Mouse (Mus musculus): ENCODE results near the gene Myo1b. TPM values are rescaled to one million over a fixed set of nuclear protein-coding genes. Genes with fewer than 3 reads are reported as not detected.

The Myo1b gene
- total and polyA plus RNA-seq, 3 experiments: 0.07 TPM; not detected in 1

DNA sequence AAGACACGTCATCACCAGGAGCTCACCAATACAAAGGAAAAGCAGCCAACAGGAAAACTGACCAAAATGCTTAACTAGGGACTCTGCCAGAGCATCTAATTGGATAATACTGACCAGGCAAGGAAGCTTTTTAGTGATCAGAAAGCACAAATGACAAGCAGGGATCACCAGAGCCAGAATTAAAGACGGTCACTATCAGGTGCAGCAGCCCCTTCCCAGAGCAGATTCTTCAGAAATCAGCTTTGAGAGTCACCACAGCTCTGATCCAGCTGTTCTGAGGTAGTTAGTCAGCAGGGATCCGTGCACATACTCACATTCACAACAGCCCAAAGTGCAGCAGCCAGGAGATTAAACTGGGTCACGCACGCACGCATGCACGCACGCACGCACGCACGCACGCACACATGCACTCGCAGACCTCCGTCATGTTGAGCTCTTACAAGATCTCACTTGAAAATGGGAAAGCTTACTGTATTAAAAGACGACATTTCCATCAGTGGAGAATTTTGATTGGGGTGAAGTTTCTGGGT is 169.1 kb downstream of the Myo1b start:
- DNase-seq (ENCODE audit: extremely low read depth): no peak
- Histone ChIP-seq H3K4me2 (ENCODE audit: insufficient read depth, low read depth, poor library complexity, severe bottlenecking) (no peak overlapping the region), H3K27ac (ENCODE audit: insufficient read depth, low read depth) (no peak overlapping the region), H3K4me1 (ENCODE audit: control insufficient read depth in 1 of 2, insufficient read depth in 2 of 2) (peaks cover 0 to 11% of the 10 kb centered on the region in 2 experiments; a peak in 2 of 4 replicates), H3K27me3 (replicated peaks) (no peaks in the 10 kb centered on the region), H3K36me3 (replicated peaks in 1 of 2; ENCODE audit: control insufficient read depth in 1 of 2, insufficient read depth in 1 of 2, low read length in 1 of 2) (no peaks in the 10 kb centered on the region), H3K4me3 (replicated peaks in 1 of 3; ENCODE audit: low read depth in 2 of 3, low read length in 2 of 3, poor library complexity in 1 of 3) (no peak overlapping the region), H3K9me3 (replicated peaks; ENCODE audit: low read length) (no peaks in the 10 kb centered on the region), H3K79me2 (replicated peaks; ENCODE audit: control insufficient read depth, extremely low read depth, insufficient read depth, poor library complexity, severe bottlenecking) (no peaks in the 10 kb centered on the region), H3K9ac (ENCODE audit: insufficient read depth, low read depth) (no peak overlapping the region)
- in situ Hi-C loops (cut with MboI; ENCODE audit: low pct_ligation_motif_present, low pct_unique_long_range_greater_than_20kb, low sequenced_read_pairs): no loop called here
- dilution Hi-C loops (cut with MboI; ENCODE audit: extremely low pct_ligation_motif_present, extremely low pct_unique_long_range_greater_than_20kb, low sequenced_read_pairs): no loop called here
- TF ChIP-seq SIN3A (IDR thresholded peaks at IDR 0.05; ENCODE audit: low read length) (no peak), PAX5 (IDR thresholded peaks at IDR 0.05; ENCODE audit: low read length) (no peak), IRF4 (IDR thresholded peaks at IDR 0.05; ENCODE audit: low read depth, low read length) (no peak), USF2 (conservative IDR thresholded peaks at IDR 0.05; ENCODE audit: low read depth, low read length) (no peak)

GRCm38 (mm10) chr1:51743756-51744425 is 172.0 kb downstream of the Myo1b start:
- no peaks in the 10 kb centered on the region for H3K9me3 ChIP-seq (replicated peaks; ENCODE audit: low read length)
- TF ChIP-seq TBP (conservative IDR thresholded peaks at IDR 0.05; ENCODE audit: low read depth, low read length) (no peak), E2F4 (IDR thresholded peaks at IDR 0.05; ENCODE audit: insufficient replicate concordance, low read depth, low read length) (no peak), MYC (IDR thresholded peaks at IDR 0.05; ENCODE audit: low read depth, low read length) (no peak), GABPA (IDR thresholded peaks at IDR 0.05; ENCODE audit: insufficient replicate concordance, low read depth, low read length) (no peak), JUN (IDR thresholded peaks at IDR 0.05; ENCODE audit: insufficient read depth, low read depth, low read length) (no peak), EP300 (IDR thresholded peaks at IDR 0.05; ENCODE audit: low read length) (no peak), CHD1 (IDR thresholded peaks at IDR 0.05; ENCODE audit: low read depth, low read length) (no peak), ETS1 (conservative IDR thresholded peaks at IDR 0.05; ENCODE audit: low read depth, low read length) (no peak), JUND (conservative IDR thresholded peaks at IDR 0.05; ENCODE audit: low read depth, low read length) (no peak), MAFK (IDR thresholded peaks at IDR 0.05; ENCODE audit: insufficient replicate concordance, low read length) (no peak), USF2 (conservative IDR thresholded peaks at IDR 0.05; ENCODE audit: low read depth, low read length) (no peak)
- H3K9ac ChIP-seq (ENCODE audit: insufficient read depth, low read depth): no peak overlapping the region
- in situ Hi-C loops (cut with MboI; ENCODE audit: low pct_ligation_motif_present, low pct_unique_long_range_greater_than_20kb, low sequenced_read_pairs) (no loop called here), dilution Hi-C loops (cut with MboI; ENCODE audit: extremely low pct_ligation_motif_present, extremely low pct_unique_long_range_greater_than_20kb, low sequenced_read_pairs) (no loop called here)
- no peaks in the 10 kb centered on the region for H3K27me3 ChIP-seq (replicated peaks)
- H3K4me3 ChIP-seq (replicated peaks in 1 of 3; ENCODE audit: low read depth in 2 of 3, low read length in 2 of 3, poor library complexity in 1 of 3): no peak overlapping the region
- no peaks in the 10 kb centered on the region for H3K36me3 ChIP-seq (replicated peaks in 1 of 2; ENCODE audit: control insufficient read depth in 1 of 2, insufficient read depth in 1 of 2, low read length in 1 of 2)
- peaks cover 0 to 10% of the 10 kb centered on the region in 2 experiments; a peak in 2 of 4 replicates for H3K4me1 ChIP-seq (ENCODE audit: control insufficient read depth in 1 of 2, insufficient read depth in 2 of 2)
- H3K4me2 ChIP-seq (ENCODE audit: insufficient read depth, low read depth, poor library complexity, severe bottlenecking): no peak overlapping the region
- H3K27ac ChIP-seq (ENCODE audit: insufficient read depth, low read depth): no peak overlapping the region
- no peak for DNase-seq (ENCODE audit: extremely low read depth)
- no peaks in the 10 kb centered on the region for H3K79me2 ChIP-seq (replicated peaks; ENCODE audit: control insufficient read depth, extremely low read depth, insufficient read depth, poor library complexity, severe bottlenecking)

Data from CH12.LX (cell line).